ENCODE assay signal across 8 mouse cellular contexts in genomic region chr12:77052853-77053252, GRCm38 (mm10).
DNase-seq lines count a peak whose midpoint lies in the region; ATAC-seq lines count a peak whose summit lies in the region.

No protein-coding gene starts in this region.

- no peaks in the 10 kb centered on the region for H3K36me3 ChIP-seq in lung, embryonic 15.5 days
- H3K36me3 ChIP-seq in midbrain, embryonic 15.5 days (replicated peaks): no peaks in the 10 kb centered on the region

- H3K4me1 ChIP-seq in lung, embryonic 15.5 days: peaks cover 6% of the 10 kb centered on the region; the same call in 1 of the 2 replicates
- H3K4me1 ChIP-seq in midbrain, embryonic 15.5 days: no peaks in the 10 kb centered on the region

- WGBS in lung, embryonic 15.5 days: 38% methylated on average over 6 of the region's 6 CpGs
- 77% methylated on average over 6 of the region's 6 CpGs for WGBS in midbrain, embryonic 15.5 days

- ATAC-seq in granulocyte monocyte progenitor cell, adult 5-6 weeks (replicated peaks; ENCODE audit: poor library complexity, severe bottlenecking): peak; percentile 83
- ATAC-seq in lung, embryonic 15.5 days (ENCODE audit: borderline replicate concordance, extremely low read depth, low FRiP score, low TSS enrichment): peak; percentile 71; the same call in 1 of the 2 replicates
- ATAC-seq in midbrain, embryonic 15.5 days (replicated peaks): no peak

- H3K27ac ChIP-seq in lung, embryonic 15.5 days: peak overlapping the region; percentile 57
- no peak overlapping the region for H3K27ac ChIP-seq in midbrain, embryonic 15.5 days

- H3K4me2 ChIP-seq in lung, embryonic 15.5 days: no peak overlapping the region
- H3K4me2 ChIP-seq in midbrain, embryonic 15.5 days: no peak overlapping the region

- H3K9me3 ChIP-seq in lung, embryonic 15.5 days: no peaks in the 10 kb centered on the region
- no peaks in the 10 kb centered on the region for H3K9me3 ChIP-seq in midbrain, embryonic 15.5 days

- no peak overlapping the region for H3K4me3 ChIP-seq in lung, embryonic 15.5 days
- no peak overlapping the region for H3K4me3 ChIP-seq in midbrain, embryonic 15.5 days

- H3K9ac ChIP-seq in lung, embryonic 15.5 days: no peak overlapping the region
- no peak overlapping the region for H3K9ac ChIP-seq in midbrain, embryonic 15.5 days

- no peaks in the 10 kb centered on the region for H3K27me3 ChIP-seq in lung, embryonic 15.5 days
- H3K27me3 ChIP-seq in midbrain, embryonic 15.5 days (replicated peaks): no peaks in the 10 kb centered on the region

- DNase-seq in CD4-positive, CD25-positive, alpha-beta regulatory T cell, adult 2 months (ENCODE audit: low read depth, low spot score): peak; percentile 78
- DNase-seq in MN1 (ENCODE audit: low spot score): peak; percentile 36
- peak; percentile 66 to 69 for DNase-seq in cerebellum, postnatal 10 days
- peak; percentile 65 to 75 for DNase-seq in kidney, postnatal 4 days
- peak; percentile 31 to 68 for DNase-seq in spleen, postnatal 10 days (ENCODE audit: low spot score in 2 of 2)
